Mouse (Mus musculus): ENCODE measurements around the gene Mme. TPM values are rescaled to one million over a fixed set of nuclear protein-coding genes. Genes with fewer than 3 reads are reported as not detected.

Mme gene
- polyA plus RNA-seq, 1 experiment from 2014 or later: 5.6 TPM

DNA sequence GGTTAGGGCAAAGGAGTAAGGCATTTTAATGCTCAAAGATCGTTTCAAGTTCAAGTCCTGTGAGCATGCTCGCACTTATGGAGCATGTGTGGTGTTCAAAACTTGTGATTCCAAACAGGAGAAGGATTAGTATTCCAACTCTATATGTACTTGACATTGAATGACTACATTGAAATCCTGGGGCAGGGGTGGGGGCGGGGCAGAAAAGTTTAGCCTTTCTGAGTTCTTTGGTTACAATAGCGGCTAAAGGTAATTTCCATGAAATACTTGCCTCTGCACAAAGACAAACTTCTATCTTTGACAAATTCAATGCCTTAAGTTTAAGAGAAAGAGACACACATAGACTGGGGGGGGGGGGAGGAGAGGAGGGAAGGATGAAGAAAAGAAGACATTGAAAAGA lies 53.5 kb downstream of the Mme start:
- H3K27me3 ChIP-seq (ENCODE audit: control insufficient read depth, insufficient read depth, low read length): peaks cover 11% of the 10 kb centered on the region
- no peak overlapping the region for H3K27ac ChIP-seq (ENCODE audit: low read depth, low read length)
- peak overlapping the region; percentile 79; the same call in 1 of the 2 replicates for H3K4me3 ChIP-seq (ENCODE audit: low read depth, low read length)
- peak overlapping the region; percentile 98 for H3K4me2 ChIP-seq (ENCODE audit: low read depth, low read length)
- no peaks in the 10 kb centered on the region for H3K36me3 ChIP-seq (ENCODE audit: control insufficient read depth, insufficient read depth, low read length)
- 0 out of 2 replicates have a peak overlapping the region, but pooled peaks have one; percentile 53 for H3K9ac ChIP-seq (replicated peaks; ENCODE audit: low read depth, low read length)
- 48% methylated on average over 4 of the region's 4 CpGs for WGBS
- no peaks in the 10 kb centered on the region for H3K9me3 ChIP-seq (ENCODE audit: control insufficient read depth, low read length)
- no peaks in the 10 kb centered on the region for H3K4me1 ChIP-seq (ENCODE audit: control insufficient read depth, insufficient read depth, low read length)
- ATAC-seq (ENCODE audit: low read depth): no peak

DNA sequence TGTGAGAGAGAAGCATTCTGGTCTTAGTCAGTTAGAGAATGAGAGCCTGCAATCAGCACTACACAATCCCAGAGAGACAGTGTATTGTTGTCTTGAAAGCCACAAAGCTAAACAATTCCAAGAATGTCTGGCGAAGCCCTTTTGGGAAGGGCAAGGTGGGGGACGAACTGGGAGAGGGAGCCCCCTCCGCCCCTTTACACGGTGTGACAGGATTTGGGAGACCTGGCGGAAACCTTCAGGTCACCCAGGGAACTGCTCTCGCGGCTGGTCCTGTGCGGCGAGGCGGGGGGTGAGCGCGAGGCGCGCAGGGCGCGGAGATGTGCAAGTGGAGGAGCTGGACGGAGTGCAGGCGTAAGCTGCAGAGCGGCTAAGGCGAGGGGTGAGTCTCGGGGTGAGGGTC lies 53.9 kb downstream of the Mme start:
- under 1% methylated on average over 17 of the region's 21 CpGs for WGBS
- H3K27ac ChIP-seq (ENCODE audit: low read depth, low read length): no peak overlapping the region
- H3K4me2 ChIP-seq (ENCODE audit: low read depth, low read length): peak overlapping the region; percentile 98
- H3K4me3 ChIP-seq (ENCODE audit: low read depth, low read length): peak overlapping the region; percentile 79
- peaks cover 11% of the 10 kb centered on the region for H3K27me3 ChIP-seq (ENCODE audit: control insufficient read depth, insufficient read depth, low read length)
- peak; percentile 91 for ATAC-seq (ENCODE audit: low read depth)
- H3K9ac ChIP-seq (replicated peaks; ENCODE audit: low read depth, low read length): peak overlapping the region; percentile 53
- H3K9me3 ChIP-seq (ENCODE audit: control insufficient read depth, low read length): no peaks in the 10 kb centered on the region
- H3K36me3 ChIP-seq (ENCODE audit: control insufficient read depth, insufficient read depth, low read length): no peaks in the 10 kb centered on the region
- H3K4me1 ChIP-seq (ENCODE audit: control insufficient read depth, insufficient read depth, low read length): no peaks in the 10 kb centered on the region

DNA sequence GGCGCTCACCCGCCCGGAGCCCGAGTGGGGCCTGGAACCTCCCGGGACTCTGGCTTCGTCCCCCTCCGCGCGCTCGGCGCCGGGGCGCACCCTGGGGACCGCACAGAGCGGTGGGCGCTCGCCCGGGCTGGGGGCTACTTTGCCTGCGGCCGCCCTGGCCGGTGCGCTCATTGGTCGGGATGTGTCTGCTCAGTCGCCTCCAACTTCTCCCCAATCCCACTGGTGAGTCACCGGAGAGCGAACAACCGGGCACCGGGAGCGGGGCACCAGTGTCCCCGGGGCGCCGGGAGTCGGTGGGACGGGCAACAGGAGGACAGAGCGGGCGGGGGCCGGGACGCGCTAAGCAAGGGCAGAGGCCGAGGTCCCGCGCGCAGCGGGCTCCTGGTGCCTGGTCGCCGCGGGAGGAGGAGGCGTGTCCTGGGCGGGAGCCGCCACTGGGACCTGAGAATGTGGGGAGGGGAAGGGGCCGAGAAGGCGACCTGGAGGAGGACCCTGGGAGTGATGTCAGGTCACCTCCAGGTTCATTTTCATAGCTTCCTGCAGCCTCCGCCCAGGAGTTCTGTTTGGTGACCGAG lies 54.4 kb downstream of the Mme start:
- peak overlapping the region; percentile 79 for H3K4me3 ChIP-seq (ENCODE audit: low read depth, low read length)
- no peaks in the 10 kb centered on the region for H3K9me3 ChIP-seq (ENCODE audit: control insufficient read depth, low read length)
- WGBS: under 1% methylated on average over 52 of the region's 54 CpGs
- peaks cover 11% of the 10 kb centered on the region for H3K27me3 ChIP-seq (ENCODE audit: control insufficient read depth, insufficient read depth, low read length)
- no peaks in the 10 kb centered on the region for H3K4me1 ChIP-seq (ENCODE audit: control insufficient read depth, insufficient read depth, low read length)
- ATAC-seq (ENCODE audit: low read depth): peak; percentile 86
- H3K9ac ChIP-seq (replicated peaks; ENCODE audit: low read depth, low read length): peak overlapping the region; percentile 53
- no peak overlapping the region for H3K27ac ChIP-seq (ENCODE audit: low read depth, low read length)
- no peaks in the 10 kb centered on the region for H3K36me3 ChIP-seq (ENCODE audit: control insufficient read depth, insufficient read depth, low read length)
- H3K4me2 ChIP-seq (ENCODE audit: low read depth, low read length): peak overlapping the region; percentile 98

DNA sequence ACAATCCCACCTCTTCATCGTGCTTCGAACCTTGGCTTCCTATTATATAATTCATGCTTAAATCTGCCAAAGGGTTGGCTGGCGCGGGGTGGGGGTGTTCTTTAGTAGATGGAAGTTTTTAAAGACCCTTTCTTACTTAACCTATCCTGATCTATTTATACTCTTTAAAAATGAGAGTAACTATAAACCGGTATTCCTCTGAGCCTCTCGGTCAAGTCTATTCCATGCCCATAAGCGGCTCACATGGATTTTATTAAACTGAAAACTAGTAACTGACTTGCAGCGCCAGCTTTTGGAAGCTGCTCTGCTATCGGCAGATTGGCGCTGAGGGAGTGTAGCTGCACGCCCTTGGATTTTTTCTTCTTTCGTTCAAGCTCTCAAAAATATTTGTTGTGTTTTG lies 55.1 kb downstream of the Mme start:
- Histone ChIP-seq H3K36me3 (ENCODE audit: control insufficient read depth, insufficient read depth, low read length) (no peaks in the 10 kb centered on the region), H3K9ac (replicated peaks; ENCODE audit: low read depth, low read length) (no peak overlapping the region), H3K4me2 (ENCODE audit: low read depth, low read length) (peak overlapping the region; percentile 98), H3K27ac (ENCODE audit: low read depth, low read length) (no peak overlapping the region), H3K4me3 (ENCODE audit: low read depth, low read length) (peak overlapping the region; percentile 79), H3K9me3 (ENCODE audit: control insufficient read depth, low read length) (no peaks in the 10 kb centered on the region), H3K4me1 (ENCODE audit: control insufficient read depth, insufficient read depth, low read length) (no peaks in the 10 kb centered on the region), H3K27me3 (ENCODE audit: control insufficient read depth, insufficient read depth, low read length) (peaks cover 11% of the 10 kb centered on the region)
- 11% methylated on average over 12 of the region's 12 CpGs for WGBS
- no peak for ATAC-seq (ENCODE audit: low read depth)

DNA sequence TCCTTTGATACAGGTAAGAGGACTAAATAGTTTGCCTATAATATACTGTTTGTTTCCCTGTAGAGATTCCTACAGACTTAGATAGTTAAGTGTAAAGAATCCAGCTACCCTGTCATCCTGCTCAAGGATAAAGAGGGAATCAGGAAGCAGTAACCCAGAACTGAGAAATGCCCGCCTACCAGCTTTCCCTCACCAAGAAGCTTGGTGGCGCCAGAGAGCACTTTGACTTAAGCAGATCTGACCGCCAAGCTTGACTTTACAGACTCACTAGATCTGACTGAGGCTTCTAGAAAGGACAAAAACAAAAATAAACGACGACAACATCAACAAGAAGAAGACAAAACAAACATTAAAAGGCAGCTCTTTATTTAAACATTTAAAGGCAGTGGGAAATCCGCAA lies 56.5 kb downstream of the Mme start:
- no peak overlapping the region for H3K27ac ChIP-seq (ENCODE audit: low read depth, low read length)
- ATAC-seq (ENCODE audit: low read depth): peak; percentile 65; the same call in 1 of the 2 replicates
- 4% methylated on average over 6 of the region's 6 CpGs for WGBS

DNA sequence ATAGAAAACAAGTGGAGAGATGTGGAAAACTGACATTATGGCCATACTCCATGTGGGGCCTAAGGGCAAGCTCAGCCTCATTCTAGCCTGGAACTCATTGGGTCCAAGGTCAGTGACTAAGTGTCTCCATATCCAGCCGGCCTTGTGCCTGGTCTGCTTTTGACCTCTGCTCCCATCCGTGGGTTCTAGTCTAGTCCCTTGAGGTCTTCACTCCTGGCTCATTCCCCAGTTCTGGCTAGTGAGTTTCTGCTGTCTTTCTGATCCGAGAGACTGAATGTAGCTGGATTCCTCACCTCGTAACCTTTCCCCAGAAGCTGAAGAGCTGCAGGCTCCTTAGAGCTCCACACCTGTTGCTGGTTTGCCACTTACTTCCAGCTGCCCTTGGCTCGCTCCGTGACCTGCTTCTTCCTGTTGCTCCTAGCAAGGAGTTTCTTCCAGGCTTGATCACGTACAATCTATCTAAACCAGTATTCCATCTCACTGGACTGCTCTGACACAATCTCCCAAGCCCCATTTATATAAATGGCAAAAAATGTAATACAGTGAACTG lies 73.9 kb downstream of the Mme start:
- WGBS: 88% methylated on average over 7 of the region's 7 CpGs
- Histone ChIP-seq H3K4me1 (ENCODE audit: control insufficient read depth, insufficient read depth, low read length) (no peaks in the 10 kb centered on the region), H3K9ac (replicated peaks; ENCODE audit: low read depth, low read length) (no peak overlapping the region), H3K9me3 (ENCODE audit: control insufficient read depth, low read length) (no peaks in the 10 kb centered on the region), H3K4me2 (ENCODE audit: low read depth, low read length) (no peak overlapping the region), H3K27me3 (ENCODE audit: control insufficient read depth, insufficient read depth, low read length) (no peaks in the 10 kb centered on the region), H3K4me3 (ENCODE audit: low read depth, low read length) (no peak overlapping the region), H3K27ac (ENCODE audit: low read depth, low read length) (no peak overlapping the region), H3K36me3 (ENCODE audit: control insufficient read depth, insufficient read depth, low read length) (no peaks in the 10 kb centered on the region)
- no peak for ATAC-seq (ENCODE audit: low read depth)

More for the DNA sequence above, 56.5 kb downstream of the Mme start:
- Histone ChIP-seq H3K4me2 (ENCODE audit: low read depth, low read length) (no peak overlapping the region), H3K9ac (replicated peaks; ENCODE audit: low read depth, low read length) (no peak overlapping the region), H3K4me3 (ENCODE audit: low read depth, low read length) (no peak overlapping the region), H3K4me1 (ENCODE audit: control insufficient read depth, insufficient read depth, low read length) (no peaks in the 10 kb centered on the region), H3K9me3 (ENCODE audit: control insufficient read depth, low read length) (no peaks in the 10 kb centered on the region), H3K36me3 (ENCODE audit: control insufficient read depth, insufficient read depth, low read length) (no peaks in the 10 kb centered on the region), H3K27me3 (ENCODE audit: control insufficient read depth, insufficient read depth, low read length) (peaks cover 11% of the 10 kb centered on the region)

DNA sequence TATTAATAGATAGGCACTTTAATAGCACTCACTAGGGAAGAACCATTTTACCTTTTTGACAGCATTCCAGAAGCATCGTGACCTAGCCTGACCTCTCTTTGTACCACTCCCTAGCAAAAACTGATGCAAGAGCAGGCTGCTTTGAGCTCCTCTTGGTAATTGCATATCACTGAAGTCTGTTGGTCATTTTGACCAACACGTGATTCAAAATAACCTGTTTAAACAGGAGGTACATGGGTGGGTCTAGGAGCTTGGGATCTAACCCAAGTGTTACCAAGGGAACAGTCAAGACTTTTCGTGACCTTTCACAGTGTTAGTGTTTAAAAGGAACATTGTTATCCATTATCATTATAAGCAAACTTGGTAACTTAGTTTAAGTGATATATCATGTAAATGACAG lies 76.2 kb downstream of the Mme start:
- WGBS: 74% methylated on average over 3 of the region's 3 CpGs
- no peak for ATAC-seq (ENCODE audit: low read depth)
- no peaks in the 10 kb centered on the region for H3K27me3 ChIP-seq (ENCODE audit: control insufficient read depth, insufficient read depth, low read length)
- no peak overlapping the region for H3K4me2 ChIP-seq (ENCODE audit: low read depth, low read length)
- no peaks in the 10 kb centered on the region for H3K4me1 ChIP-seq (ENCODE audit: control insufficient read depth, insufficient read depth, low read length)
- no peak overlapping the region for H3K4me3 ChIP-seq (ENCODE audit: low read depth, low read length)
- no peaks in the 10 kb centered on the region for H3K9me3 ChIP-seq (ENCODE audit: control insufficient read depth, low read length)
- H3K27ac ChIP-seq (ENCODE audit: low read depth, low read length): no peak overlapping the region
- H3K9ac ChIP-seq (replicated peaks; ENCODE audit: low read depth, low read length): no peak overlapping the region
- H3K36me3 ChIP-seq (ENCODE audit: control insufficient read depth, insufficient read depth, low read length): no peaks in the 10 kb centered on the region

DNA sequence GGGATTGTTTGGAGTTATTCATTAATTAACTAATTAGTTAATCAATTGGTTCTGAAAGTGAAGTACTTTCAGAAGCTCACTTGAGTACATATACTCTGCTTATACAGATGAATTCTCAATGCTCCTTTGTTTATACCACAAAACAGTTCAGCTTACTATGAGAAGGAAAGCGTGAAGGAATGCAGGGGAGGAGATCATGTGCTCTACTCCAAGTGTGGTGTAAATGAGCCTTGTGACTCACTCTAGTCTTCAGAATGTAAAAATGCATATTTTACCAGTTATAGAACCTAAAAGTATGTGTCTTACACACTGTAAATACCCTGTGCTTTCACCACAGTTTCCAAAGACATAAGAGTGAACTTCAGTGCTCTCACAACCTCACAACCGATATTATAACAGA lies 84.3 kb downstream of the Mme start:
- H3K9me3 ChIP-seq (ENCODE audit: control insufficient read depth, low read length): no peaks in the 10 kb centered on the region
- no peaks in the 10 kb centered on the region for H3K4me1 ChIP-seq (ENCODE audit: control insufficient read depth, insufficient read depth, low read length)
- H3K4me3 ChIP-seq (ENCODE audit: low read depth, low read length): no peak overlapping the region
- no peak overlapping the region for H3K27ac ChIP-seq (ENCODE audit: low read depth, low read length)
- no peak overlapping the region for H3K9ac ChIP-seq (replicated peaks; ENCODE audit: low read depth, low read length)
- no peaks in the 10 kb centered on the region for H3K36me3 ChIP-seq (ENCODE audit: control insufficient read depth, insufficient read depth, low read length)
- no peak overlapping the region for H3K4me2 ChIP-seq (ENCODE audit: low read depth, low read length)
- 75% methylated on average over 2 of the region's 2 CpGs for WGBS
- no peak for ATAC-seq (ENCODE audit: low read depth)
- no peaks in the 10 kb centered on the region for H3K27me3 ChIP-seq (ENCODE audit: control insufficient read depth, insufficient read depth, low read length)

DNA sequence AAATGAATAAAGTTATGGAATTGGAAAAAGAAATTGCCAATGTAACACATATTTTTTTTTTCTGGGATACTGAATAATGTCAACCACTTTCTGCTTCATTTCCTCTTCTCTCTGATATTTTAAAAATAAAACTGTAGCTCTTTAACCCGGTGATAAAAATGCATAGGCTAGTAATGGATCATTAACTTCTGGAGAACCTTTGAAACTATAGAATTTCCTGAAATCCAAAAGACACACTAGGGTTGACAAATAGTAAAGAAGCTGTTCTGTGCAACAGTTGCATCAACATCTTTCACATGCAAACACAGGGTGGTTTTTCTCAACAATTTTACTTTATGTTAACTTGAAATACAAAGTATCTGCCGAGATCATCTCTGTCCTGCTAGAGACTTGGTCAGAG lies 98.8 kb downstream of the Mme start:
- H3K9ac ChIP-seq (replicated peaks; ENCODE audit: low read depth, low read length): no peak overlapping the region
- no peaks in the 10 kb centered on the region for H3K27me3 ChIP-seq (ENCODE audit: control insufficient read depth, insufficient read depth, low read length)
- 81% methylated on average over 2 of the region's 2 CpGs for WGBS
- no peaks in the 10 kb centered on the region for H3K4me1 ChIP-seq (ENCODE audit: control insufficient read depth, insufficient read depth, low read length)
- no peak overlapping the region for H3K4me3 ChIP-seq (ENCODE audit: low read depth, low read length)
- no peak overlapping the region for H3K27ac ChIP-seq (ENCODE audit: low read depth, low read length)
- no peak overlapping the region for H3K4me2 ChIP-seq (ENCODE audit: low read depth, low read length)
- H3K36me3 ChIP-seq (ENCODE audit: control insufficient read depth, insufficient read depth, low read length): no peaks in the 10 kb centered on the region
- H3K9me3 ChIP-seq (ENCODE audit: control insufficient read depth, low read length): no peaks in the 10 kb centered on the region
- no peak for ATAC-seq (ENCODE audit: low read depth)

Data from neural tube, embryonic 14.5 days (tissue).